Mouse (Mus musculus) stomach, embryonic 16.5 days (tissue): Measurements from ENCODE around the gene Hectd4. TPM values are rescaled to one million over a fixed set of nuclear protein-coding genes. Genes with fewer than 3 reads are reported as not detected.
"Not testable (repeated sequence)": the region's sequence is repeated elsewhere in the genome, so short reads cannot be mapped to it uniquely, and the experiment has no call there.

ENCODE experiments used
- ATAC-seq: fragments of 200-750 bp; cut with Nextera tagmentation; 2 replicates; pipeline ENCODE4 v1.8.0; 2017; ENCODE audit warnings: moderate number of reproducible peaks, moderate TSS enrichment; ENCODE audit not compliant: insufficient read depth, low FRiP score
- H3K27ac ChIP-seq: fragments of 300-500 bp; sonication (generic); 2 replicates; pipeline ENCODE4 v1.5.1; 2014; ENCODE audit warnings: low read length
- H3K27me3 ChIP-seq: fragments of 300-500 bp; sonication (generic); 2 replicates; pipeline ENCODE4 v1.6.1; 2014; ENCODE audit warnings: low read length, control low read depth, mixed read lengths; ENCODE audit not compliant: control insufficient read depth, insufficient read depth
- H3K36me3 ChIP-seq: fragments of 300-500 bp; sonication (generic); 2 replicates; pipeline ENCODE4 v1.6.1; 2014; ENCODE audit warnings: low read length; ENCODE audit not compliant: control insufficient read depth, insufficient read depth
- H3K4me1 ChIP-seq: fragments of 300-500 bp; sonication (generic); 2 replicates; pipeline ENCODE4 v1.6.1; 2014; ENCODE audit warnings: low read length, control low read depth, mixed read lengths; ENCODE audit not compliant: control insufficient read depth, insufficient read depth
- H3K4me2 ChIP-seq: fragments of 300-500 bp; sonication (generic); 2 replicates; pipeline ENCODE4 v1.6.1; 2014; ENCODE audit warnings: low read depth, low read length, mixed read lengths
- H3K4me3 ChIP-seq: fragments of 300-500 bp; sonication (generic); replicated peaks from 2 replicates; pipeline ENCODE4 v1.5.1; 2014; ENCODE audit warnings: mild to moderate bottlenecking, low read length
- H3K9ac ChIP-seq: fragments of 300-500 bp; sonication (generic); 2 replicates; pipeline ENCODE4 v1.6.1; 2014; ENCODE audit warnings: low read length
- H3K9me3 ChIP-seq: fragments of 300-500 bp; sonication (generic); replicated peaks from 2 replicates; pipeline ENCODE4 v1.6.1; 2016; ENCODE audit warnings: low read length, control low read depth; ENCODE audit not compliant: control insufficient read depth
- WGBS: fragments of 180-500 bp; shearing (Covaris S2); extraction: QIAGEN DNeasy Blood & Tissue Kit; methylation state at CpG from one replicate; pipeline ENCODE4 v1.1.7; 2014; 5-methylcytosine and 5-hydroxymethylcytosine counted together
- polyA plus RNA-seq: library from polyadenylated mRNA; unstranded; fragments of >200 nt; fragmentation: Nextera tagmentation; extraction: Ambion mirVana; gene quantifications from 2 replicates; pipeline ENCODE4 v1.2.1, GENCODE M21; 2015

Gene Hectd4
- polyA plus RNA-seq, 1 experiment from 2014 or later: 4.1 TPM

- Histone ChIP-seq H3K27me3 (no peaks in the 10 kb centered on the region), H3K36me3 (peaks cover 40% of the 10 kb centered on the region), H3K9me3 (no peaks in the 10 kb centered on the region), H3K4me2 (no peak overlapping the region), H3K4me3 (no peak overlapping the region), H3K9ac (no peak overlapping the region), H3K27ac (no peak overlapping the region), H3K4me1 (no peaks in the 10 kb centered on the region)
- ATAC-seq: no peak
- 89% methylated on average over 5 of the region's 5 CpGs for WGBS
Measured at GRCm38 (mm10) chr5:121361696-121362095, 141.7 kb downstream of the Hectd4 start.

- Histone ChIP-seq H3K27me3 (no peaks in the 10 kb centered on the region), H3K9ac (no peak overlapping the region), H3K4me2 (no peak overlapping the region), H3K4me1 (no peaks in the 10 kb centered on the region), H3K9me3 (no peaks in the 10 kb centered on the region), H3K27ac (no peak overlapping the region), H3K4me3 (no peak overlapping the region), H3K36me3 (peaks cover 43% of the 10 kb centered on the region)
- WGBS: 85% methylated on average over 7 of the region's 7 CpGs
- ATAC-seq: no peak
Measured at GRCm38 (mm10) chr5:121363441-121363840, 143.4 kb downstream of the Hectd4 start.

GRCm38 (mm10) chr5:121366449-121367225 lies 146.6 kb downstream of the Hectd4 start:
- H3K4me1 ChIP-seq: no peaks in the 10 kb centered on the region
- H3K27ac ChIP-seq: no peak overlapping the region
- H3K4me2 ChIP-seq: no peak overlapping the region
- ATAC-seq: no peak
- H3K36me3 ChIP-seq: peaks cover 35% of the 10 kb centered on the region
- H3K9me3 ChIP-seq: no peaks in the 10 kb centered on the region
- no peak overlapping the region for H3K4me3 ChIP-seq
- no peaks in the 10 kb centered on the region for H3K27me3 ChIP-seq
- H3K9ac ChIP-seq: no peak overlapping the region
- WGBS: 79% methylated on average over 16 of the region's 16 CpGs

- H3K4me1 ChIP-seq: no peaks in the 10 kb centered on the region
- H3K36me3 ChIP-seq: peaks cover 34% of the 10 kb centered on the region
- H3K9me3 ChIP-seq: no peaks in the 10 kb centered on the region
- no peak overlapping the region for H3K27ac ChIP-seq
- no peak overlapping the region for H3K4me3 ChIP-seq
- H3K27me3 ChIP-seq: no peaks in the 10 kb centered on the region
- no peak for ATAC-seq
- H3K4me2 ChIP-seq: no peak overlapping the region
- no peak overlapping the region for H3K9ac ChIP-seq
- WGBS: 87% methylated on average over 4 of the region's 4 CpGs
Measured at GRCm38 (mm10) chr5:121367255-121367654, 147.2 kb downstream of the Hectd4 start.

GRCm38 (mm10) chr5:121371712-121372111 lies 151.7 kb downstream of the Hectd4 start:
- H3K9me3 ChIP-seq: no peaks in the 10 kb centered on the region
- H3K9ac ChIP-seq: no peak overlapping the region
- H3K4me2 ChIP-seq: no peak overlapping the region
- WGBS: 81% methylated on average over 6 of the region's 6 CpGs
- ATAC-seq: no peak
- no peak overlapping the region for H3K4me3 ChIP-seq
- no peaks in the 10 kb centered on the region for H3K4me1 ChIP-seq
- no peaks in the 10 kb centered on the region for H3K27me3 ChIP-seq
- no peak overlapping the region for H3K27ac ChIP-seq
- peaks cover 18% of the 10 kb centered on the region for H3K36me3 ChIP-seq

- Histone ChIP-seq H3K9ac (no peak overlapping the region), H3K4me2 (no peak overlapping the region), H3K9me3 (no peaks in the 10 kb centered on the region), H3K27ac (no peak overlapping the region), H3K27me3 (no peaks in the 10 kb centered on the region), H3K4me1 (no peaks in the 10 kb centered on the region), H3K4me3 (no peak overlapping the region), H3K36me3 (peaks cover 30% of the 10 kb centered on the region)
- 85% methylated on average over 3 of the region's 3 CpGs for WGBS
- ATAC-seq: no peak
Measured at GRCm38 (mm10) chr5:121374790-121375189, 154.8 kb downstream of the Hectd4 start.

- not testable (repeated sequence) for H3K9ac ChIP-seq, H3K4me3 ChIP-seq, H3K9me3 ChIP-seq, H3K27ac ChIP-seq, H3K4me1 ChIP-seq, ATAC-seq, H3K27me3 ChIP-seq, H3K4me2 ChIP-seq
- 69% methylated on average over 5 of the region's 5 CpGs for WGBS
- H3K36me3 ChIP-seq: peaks cover 44% of the 10 kb centered on the region
Measured at GRCm38 (mm10) chr5:121376972-121377371, 157.0 kb downstream of the Hectd4 start.

GRCm38 (mm10) chr5:121378678-121379256 lies 158.7 kb downstream of the Hectd4 start:
- H3K4me2 ChIP-seq: no peak overlapping the region
- no peaks in the 10 kb centered on the region for H3K27me3 ChIP-seq
- ATAC-seq: no peak
- WGBS: 87% methylated on average over 13 of the region's 13 CpGs
- no peak overlapping the region for H3K9ac ChIP-seq
- no peaks in the 10 kb centered on the region for H3K9me3 ChIP-seq
- peaks cover 8% of the 10 kb centered on the region; the same call in 1 of the 2 replicates for H3K4me1 ChIP-seq
- peaks cover 41% of the 10 kb centered on the region for H3K36me3 ChIP-seq
- H3K27ac ChIP-seq: no peak overlapping the region
- H3K4me3 ChIP-seq: no peak overlapping the region

- no peak for ATAC-seq
- Histone ChIP-seq H3K36me3 (peaks cover 35% of the 10 kb centered on the region), H3K27me3 (no peaks in the 10 kb centered on the region), H3K4me3 (no peak overlapping the region), H3K4me2 (no peak overlapping the region), H3K4me1 (peaks cover 17% of the 10 kb centered on the region; the same call in 1 of the 2 replicates), H3K9me3 (no peaks in the 10 kb centered on the region), H3K27ac (no peak overlapping the region), H3K9ac (no peak overlapping the region)
- whole genome bisulfite sequencing: 96% methylated on average over 2 of the region's 2 CpGs
Measured at GRCm38 (mm10) chr5:121380692-121381091, 160.7 kb downstream of the Hectd4 start.
